Mouse (Mus musculus): Measurements from ENCODE around the gene Sox15.
"Not testable (repeated sequence)": the region's sequence is repeated elsewhere in the genome, so short reads cannot be mapped to it uniquely, and the experiment has no call there.

Sox15 gene

GRCm38 (mm10) chr11:69702886-69703285, 47.8 kb downstream of the Sox15 start:
- ATAC-seq (ENCODE audit: low TSS enrichment), result not testable (repeated sequence)

- ATAC-seq (ENCODE audit: low TSS enrichment), result not testable (repeated sequence)
Measured at GRCm38 (mm10) chr11:69703381-69703780, 48.3 kb downstream of the Sox15 start.

GRCm38 (mm10) chr11:69703814-69704612, 48.9 kb downstream of the Sox15 start:
- ATAC-seq (ENCODE audit: low TSS enrichment), result no peak

- no peak for ATAC-seq (ENCODE audit: low TSS enrichment)
Measured at GRCm38 (mm10) chr11:69704613-69705010, 49.5 kb downstream of the Sox15 start.
